Mouse (Mus musculus) layer of hippocampus, adult 9-10 months (tissue): Measurements from ENCODE around the gene Zbtb11.
A peak's percentile ranks its signal among the peaks of the same experiment; 100 is the strongest.
"Not testable (repeated sequence)": the region's sequence is repeated elsewhere in the genome, so short reads cannot be mapped to it uniquely, and the experiment has no call there.

ENCODE experiments used
- DNase-seq: peaks from one replicate; pipeline ENCODE4 v3.0.0; 2022; ENCODE audit warnings: low spot score

Gene Zbtb11

DNA sequence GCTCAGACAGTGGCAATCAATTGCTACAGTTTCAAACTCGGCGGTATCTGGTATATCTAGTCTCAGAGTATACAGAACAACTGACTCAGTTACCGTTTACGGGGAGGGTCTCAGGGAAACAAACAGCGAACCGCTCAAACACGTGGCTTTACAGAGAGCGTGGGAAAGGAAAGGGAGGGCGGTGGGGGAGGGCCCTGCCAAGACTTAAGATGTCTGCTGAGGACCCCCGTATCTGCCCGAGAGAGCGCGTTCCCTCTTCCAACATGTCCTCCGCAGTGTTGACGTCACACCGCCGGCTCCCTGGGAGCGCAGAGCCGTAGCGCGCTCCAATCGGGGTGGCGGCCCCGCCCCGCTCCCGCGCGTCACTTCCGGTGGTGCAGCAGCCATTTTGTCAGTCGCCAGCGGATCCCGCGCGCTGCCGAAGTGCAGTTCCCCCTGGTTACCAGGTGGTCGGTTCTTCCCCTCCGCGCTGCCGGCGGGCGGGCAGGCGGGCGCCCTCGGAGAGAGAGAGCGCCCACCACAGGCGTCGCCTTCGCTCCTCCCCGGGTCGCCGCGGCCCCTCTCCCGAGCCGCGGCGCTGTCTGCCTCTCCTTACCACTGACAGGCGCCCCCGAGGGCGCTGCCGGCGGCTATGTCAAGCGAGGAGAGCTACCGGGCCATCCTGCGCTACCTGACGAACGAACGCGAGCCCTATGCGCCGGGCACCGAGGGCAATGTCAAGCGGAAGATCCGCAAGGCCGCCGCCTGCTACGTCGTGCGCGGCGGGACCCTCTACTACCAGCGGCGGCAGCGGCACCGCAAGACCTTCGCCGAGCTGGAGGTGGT is at the start of gene Zbtb11:
Gene Zbtb11, plus strand, starts transcription at position 453 of the 825 bp plus-strand sequence.
- peak; percentile 93 for DNase-seq

DNA sequence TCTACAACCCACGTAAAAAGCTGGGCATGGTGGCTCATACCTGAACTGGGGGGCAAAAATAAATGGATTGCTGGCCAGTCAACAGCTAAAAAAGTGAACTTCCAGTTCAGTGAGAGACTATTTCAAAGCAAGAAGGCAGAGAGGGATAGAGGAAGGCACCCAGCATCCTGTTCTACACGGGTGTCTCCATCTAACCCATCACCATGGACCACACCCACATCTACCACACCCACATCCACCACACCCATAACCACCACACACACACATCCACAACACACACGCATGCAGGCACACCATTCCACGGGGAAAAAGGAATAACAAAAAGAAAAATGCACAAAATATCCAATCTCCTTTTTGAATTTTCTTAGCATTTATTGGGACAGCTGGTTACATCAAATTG is 49.7 kb upstream of the Zbtb11 start:
- no peak for DNase-seq

DNA sequence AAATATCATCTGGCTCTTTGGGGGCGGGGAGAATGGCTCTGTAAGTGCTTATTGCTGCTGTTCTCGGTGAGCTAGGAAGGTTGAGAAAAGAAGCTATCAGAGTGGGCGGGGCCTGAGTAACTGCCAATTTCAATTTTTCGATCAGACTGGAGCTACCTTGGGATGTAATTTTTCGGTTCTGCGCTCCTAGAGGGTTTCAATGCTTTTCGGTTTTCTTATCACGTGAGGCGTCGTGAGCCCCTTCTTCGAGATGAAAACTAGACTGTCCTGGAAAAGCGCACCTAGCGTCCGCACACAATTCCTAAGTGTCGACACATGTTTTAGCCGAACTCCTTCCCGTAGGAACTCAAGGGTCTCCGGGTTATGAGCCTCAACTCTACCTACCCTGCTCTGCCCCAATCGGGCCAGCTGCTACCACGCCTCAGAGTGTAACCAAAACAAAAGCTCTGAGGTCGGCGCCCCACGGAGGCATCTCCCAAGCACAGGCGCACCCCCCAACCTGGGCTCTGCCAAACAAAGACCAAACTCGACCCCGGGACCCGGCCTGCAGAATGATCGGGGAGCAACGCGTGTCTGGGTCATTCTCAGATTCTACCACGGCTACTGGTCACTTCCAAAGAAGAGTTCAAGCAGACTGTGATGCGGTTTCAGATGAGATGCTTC is 39.9 kb upstream of the Zbtb11 start:
- no peak for DNase-seq

DNA sequence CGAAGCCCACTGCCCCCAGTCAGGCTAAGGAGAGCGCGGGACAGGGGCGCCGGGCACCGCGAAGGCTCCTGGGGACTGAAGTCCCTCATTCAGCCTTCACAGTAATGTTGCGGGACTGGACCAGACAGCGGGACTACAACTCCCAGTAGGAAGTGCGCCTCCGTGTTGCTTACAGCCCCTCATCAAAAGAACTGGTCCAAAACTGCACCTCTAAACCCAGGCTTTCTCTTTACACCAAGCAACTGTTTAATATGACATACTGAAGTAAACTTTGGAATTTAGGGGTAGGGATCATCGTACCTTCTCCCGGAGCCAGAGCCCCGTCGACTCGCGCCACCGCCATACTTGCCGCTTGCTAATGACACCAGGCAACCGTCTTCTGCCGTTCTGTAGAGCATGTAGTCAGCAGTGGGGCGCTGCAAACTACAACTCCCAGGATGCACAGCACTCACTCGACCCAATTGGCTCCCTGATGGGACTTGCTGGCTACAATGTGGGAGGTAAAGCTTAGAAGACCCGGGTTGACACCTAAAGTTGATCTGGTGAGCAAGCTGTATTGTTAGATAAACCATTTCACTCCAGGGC is 39.1 kb upstream of the Zbtb11 start, which contains the start of gene Cep97:
Gene Cep97, minus strand, starts transcription at position 403 of the 585 bp plus-strand sequence.
- DNase-seq, result peak; percentile 96

DNA sequence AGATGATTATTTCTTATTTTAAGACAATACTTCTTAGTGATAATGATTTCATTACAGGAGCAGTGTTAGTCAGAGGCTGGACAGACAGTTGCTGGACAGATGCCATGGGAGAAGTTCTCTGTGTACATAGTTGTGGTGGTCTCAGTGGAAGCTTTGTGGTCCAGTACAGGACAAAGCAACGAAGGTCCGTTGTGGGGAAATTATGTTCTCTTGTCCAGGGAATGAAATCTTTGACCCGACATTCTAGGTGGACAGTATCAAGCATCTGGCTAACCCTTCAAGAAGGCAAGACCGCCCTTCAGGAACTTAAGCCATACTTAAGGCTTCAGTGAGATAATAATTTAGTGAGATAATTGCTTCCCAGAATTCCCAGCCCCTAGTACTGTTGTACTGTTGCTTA is 34.9 kb upstream of the Zbtb11 start:
- no peak for DNase-seq

DNA sequence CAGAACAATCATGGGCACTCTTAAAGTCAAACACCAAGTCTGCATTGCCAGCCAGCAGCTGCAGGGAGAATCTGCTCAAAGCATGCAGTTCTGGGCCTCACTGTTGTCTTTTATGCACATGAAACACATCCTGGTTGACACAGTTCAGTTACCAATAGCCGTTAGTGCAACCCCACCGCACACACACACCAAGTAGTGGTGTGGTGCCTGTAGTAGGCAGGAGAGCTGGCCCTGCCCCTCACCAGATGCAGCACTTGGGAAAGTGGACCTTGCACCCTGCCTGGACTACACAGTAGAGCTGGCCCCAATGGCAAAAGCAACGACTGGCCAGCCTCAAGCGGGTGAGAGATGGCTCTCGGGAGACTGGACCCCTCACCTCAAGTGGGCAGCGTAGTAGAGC is 34.0 kb upstream of the Zbtb11 start:
- DNase-seq, result no peak

DNA sequence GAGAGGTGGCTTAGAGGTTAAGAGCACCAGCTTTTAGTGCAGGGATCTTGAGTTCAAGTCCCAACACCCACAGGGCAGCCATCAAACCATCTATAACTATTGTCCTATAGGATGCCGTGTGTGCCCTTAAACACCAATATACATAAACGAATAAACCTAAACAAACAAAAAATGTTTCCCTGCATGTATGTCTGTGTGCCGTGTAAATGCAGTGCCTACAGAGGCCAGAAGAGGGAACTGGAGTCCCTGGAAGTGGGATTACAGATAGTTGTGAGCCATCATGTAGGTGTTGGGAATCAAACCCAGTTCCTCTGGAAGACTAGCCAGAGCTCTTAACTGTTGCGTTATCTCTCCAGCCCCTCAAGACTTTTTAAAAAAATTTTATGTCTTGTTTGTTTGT is 32.9 kb upstream of the Zbtb11 start:
- no peak for DNase-seq

DNA sequence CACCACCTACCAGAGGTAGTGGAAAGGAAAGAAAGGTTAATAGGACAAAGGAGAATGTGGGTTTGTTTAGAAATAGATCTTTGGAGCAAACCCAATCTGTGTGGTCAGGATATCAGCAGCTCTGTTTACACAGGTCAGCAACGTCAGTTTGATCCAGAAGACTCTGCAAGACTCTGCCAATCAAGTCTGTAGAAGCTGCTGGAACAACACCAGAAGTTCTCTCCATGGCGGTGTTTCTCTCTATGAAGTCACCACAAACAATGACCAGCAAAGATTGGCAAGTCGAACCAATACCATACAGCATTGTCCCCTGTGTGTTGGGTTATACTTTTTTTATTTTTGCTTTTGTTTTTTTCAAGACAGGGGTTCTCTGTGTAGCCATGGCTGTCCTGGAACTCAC is 26.4 kb upstream of the Zbtb11 start:
- DNase-seq, result no peak

DNA sequence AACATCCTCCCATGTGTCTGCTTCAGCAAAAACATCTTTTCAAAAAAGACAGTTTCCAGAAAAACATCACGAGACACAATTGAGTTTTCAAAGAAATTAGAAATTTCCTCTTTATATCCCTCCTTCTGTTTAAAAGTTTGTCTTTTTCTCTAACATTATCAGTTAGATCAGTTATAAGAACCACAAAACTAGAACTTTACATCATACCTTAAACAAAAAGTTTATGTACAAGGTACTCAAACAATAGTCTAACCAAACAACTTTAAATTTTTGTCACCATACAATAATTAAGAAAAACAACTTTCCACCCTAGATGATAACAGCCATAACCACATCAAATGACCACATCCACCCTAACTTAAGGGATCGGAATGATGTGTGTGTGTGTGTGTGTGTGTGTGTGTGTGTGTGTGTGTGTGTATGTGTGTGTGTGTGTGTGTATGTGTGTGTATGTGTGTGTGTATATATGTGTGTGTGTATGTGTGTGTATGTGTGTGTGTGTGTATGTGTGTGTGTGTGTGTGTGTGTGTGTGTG is 25.7 kb upstream of the Zbtb11 start:
- DNase-seq, result not testable (repeated sequence)

DNA sequence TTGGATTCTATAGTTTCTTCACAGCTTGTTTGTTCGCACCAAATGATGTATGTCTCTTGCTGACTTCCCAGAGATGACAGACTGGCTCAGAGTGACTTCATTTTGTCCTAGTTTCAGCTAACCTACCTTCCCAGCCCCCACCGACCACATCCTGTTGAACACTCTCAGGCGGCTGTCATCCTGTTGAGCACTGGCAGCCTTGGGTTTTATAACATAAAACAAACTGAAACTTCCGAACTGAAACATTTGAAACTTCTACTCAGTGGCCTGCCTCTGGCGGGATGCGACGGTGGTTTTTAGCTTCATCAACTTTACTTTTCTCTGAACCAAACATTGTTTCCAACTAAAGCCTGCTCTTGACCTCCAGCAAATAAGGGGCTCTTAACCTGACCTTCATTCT is 24.7 kb upstream of the Zbtb11 start:
- no peak for DNase-seq

DNA sequence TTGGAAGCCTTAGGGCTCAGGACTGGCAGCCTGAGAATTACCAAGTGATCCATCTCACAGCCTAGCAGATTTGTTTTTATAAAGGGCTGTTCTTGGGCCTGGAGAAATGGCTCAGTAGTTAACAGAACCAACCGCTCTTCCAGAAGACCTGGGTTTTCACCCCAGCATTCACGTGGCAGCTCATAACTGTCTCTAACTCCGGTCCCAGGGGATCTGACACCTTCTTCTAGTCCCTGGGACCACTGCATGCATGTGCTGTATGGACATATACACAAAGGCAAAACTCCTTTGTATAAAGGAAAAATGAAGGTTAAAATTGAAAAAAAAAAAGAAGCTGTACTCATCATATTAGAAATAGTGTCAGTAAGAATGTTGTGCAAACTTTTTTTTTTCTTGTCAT is 23.2 kb upstream of the Zbtb11 start:
- DNase-seq, result no peak

DNA sequence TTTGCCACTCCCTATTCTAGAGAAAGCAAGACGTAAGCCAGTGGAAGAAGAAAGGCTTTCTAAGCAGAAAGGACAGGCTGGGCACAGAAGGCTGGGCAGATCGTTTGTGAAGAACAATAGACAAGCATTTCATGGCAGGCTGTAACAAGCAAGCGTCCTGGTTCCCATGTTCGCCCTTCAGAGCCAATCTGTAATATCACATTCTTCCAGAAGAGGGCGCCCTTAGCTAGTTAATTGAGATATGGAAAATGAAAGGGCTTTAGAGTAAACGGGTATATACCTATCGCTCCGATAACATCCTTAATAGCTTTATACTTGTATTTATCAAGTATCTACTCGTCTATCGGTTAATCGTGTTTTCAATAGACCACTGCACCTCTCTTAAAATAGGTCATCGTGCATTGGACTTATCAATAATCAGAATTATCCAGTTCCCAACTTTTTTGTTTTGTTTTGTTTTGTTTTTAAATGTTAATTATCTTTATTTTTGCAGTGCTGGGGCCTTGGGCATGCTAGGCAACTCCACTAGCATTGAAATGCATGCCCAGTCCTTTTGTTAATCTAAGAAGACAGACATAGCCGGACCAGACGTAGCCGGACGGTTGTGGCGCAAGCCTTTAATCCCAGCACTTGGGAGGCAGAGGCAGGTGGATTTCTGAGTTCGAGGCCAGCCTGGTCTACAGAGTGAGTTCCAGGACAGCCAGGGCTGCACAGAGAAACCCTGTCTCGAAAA is 22.6 kb upstream of the Zbtb11 start:
- DNase-seq, result peak; percentile 93

DNA sequence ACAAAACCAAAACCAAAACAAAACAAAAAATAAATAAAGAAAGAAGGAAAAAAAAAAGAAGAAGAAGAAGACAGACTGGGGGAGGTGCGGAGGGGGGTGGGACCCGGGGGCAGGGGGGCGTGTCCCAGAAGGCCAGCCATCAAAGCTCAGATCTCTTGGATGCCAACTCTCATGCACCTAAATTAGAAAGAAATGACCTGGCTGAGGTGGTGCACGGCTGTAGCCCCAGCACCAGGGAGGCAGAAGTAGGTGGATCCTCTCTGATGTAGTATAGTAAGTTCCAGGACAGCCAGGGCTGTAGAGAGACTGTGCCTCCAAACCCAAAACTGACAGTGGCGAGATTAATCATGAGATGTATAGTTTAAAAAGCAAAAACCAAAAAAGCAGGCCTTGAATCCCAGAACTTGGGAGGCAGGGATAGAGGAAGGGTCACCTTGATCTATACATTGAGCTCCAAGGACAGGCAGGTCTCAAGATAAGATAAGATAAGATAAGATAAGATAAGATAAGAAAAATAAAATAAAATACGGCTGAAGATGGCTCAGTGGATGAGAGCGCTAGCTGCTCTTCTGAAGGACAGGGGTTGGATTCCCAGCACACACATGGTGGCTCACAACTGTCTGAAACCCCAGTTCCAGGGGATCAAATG is 21.9 kb upstream of the Zbtb11 start:
- no peak for DNase-seq

DNA sequence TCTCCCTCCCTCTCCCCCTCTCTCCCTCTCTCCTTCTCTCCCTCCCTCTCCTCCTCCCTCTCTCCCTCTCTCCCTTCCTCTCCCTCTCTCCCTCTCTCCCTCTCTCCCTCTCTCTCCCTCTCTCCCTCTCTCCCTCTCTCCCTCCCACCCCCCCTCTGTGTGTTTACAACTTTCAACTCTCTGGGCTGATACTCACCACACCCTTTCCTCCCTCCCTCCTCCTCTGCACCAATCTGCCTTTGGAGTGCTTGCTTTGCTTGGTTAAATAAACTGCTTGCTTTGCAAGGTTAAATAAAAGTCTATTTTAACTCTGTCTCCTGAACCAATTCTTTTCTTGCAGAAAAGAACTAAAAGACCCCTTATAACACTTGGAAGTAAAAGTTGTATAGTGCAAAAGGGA is 20.9 kb upstream of the Zbtb11 start:
- no peak for DNase-seq

DNA sequence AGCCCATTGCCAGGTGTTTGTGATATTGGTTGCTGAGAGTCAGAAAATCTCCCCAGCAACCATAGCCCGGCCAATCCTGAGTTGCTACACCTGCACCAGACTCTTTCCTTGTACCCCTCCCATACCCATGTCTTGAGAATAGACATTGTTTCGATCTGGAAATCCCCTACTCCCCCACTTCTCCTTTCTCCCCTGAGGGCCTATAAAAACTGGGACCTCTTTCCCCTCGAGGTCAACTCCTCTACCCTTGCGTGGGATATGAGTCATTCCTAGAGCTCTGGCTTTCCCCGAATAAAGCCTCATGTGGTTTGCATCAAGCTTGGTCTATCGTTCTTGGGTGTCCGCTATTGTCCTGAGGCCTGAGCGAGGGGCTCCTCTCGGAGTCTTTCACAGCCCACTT is 19.5 kb upstream of the Zbtb11 start:
- DNase-seq, result not testable (repeated sequence)

DNA sequence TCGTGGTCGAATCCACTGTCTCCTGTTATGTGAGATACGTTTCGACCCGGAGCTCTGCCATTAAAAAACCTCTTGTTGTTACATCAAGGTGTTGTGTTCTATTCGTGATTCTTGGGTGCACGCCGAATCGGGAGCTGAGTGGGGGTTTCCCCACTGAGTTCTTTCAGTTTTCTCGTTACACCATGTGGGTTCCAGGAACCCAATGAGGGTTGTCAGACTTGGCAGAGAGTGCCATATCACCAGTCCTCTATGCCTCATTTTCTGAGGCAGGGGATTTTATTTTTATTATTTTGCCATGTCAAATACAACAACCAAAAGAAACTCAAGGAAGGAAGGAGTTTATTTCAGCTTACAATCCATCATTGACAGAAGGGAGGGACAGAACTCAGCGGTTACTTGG is 10.6 kb upstream of the Zbtb11 start:
- not testable (repeated sequence) for DNase-seq

DNA sequence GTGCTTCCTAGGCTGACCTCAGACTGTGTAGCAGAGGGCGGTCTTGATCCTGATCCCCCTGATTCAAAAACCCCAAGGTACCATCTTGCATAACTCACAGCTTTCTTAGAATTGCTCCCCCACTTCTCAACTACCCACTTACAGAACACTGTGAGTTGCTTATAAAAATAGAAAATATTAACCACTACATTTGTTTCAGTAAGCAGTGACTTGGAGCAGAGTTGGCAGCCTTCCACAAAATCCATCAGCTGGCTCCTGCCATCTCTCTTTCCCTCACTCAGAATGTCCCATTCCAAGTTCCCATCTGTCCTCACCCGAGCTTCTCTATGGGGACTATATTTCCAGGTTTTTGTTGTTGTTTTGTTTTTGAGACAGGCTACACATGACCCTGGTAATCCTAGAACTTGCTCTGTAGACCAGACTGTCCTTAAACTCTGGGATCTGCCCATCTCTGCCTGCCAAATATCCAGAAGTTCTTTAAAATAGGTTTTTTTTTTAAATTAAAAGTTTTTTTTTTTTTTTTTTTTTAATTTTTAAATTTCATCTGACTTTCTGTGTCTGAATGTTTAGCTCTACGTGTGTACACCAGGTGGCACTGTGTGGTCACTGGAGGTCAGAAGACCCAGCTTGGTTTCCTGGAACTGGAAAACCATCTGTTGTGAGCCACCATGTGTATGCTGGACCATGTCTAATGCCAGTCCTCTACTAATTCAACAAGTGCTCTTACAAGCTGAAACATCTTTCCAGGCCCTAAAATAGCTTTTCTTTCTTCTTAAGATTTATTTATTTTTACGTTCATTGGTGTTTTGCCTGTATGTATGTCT is 9.3 kb upstream of the Zbtb11 start:
- DNase-seq, result no peak

DNA sequence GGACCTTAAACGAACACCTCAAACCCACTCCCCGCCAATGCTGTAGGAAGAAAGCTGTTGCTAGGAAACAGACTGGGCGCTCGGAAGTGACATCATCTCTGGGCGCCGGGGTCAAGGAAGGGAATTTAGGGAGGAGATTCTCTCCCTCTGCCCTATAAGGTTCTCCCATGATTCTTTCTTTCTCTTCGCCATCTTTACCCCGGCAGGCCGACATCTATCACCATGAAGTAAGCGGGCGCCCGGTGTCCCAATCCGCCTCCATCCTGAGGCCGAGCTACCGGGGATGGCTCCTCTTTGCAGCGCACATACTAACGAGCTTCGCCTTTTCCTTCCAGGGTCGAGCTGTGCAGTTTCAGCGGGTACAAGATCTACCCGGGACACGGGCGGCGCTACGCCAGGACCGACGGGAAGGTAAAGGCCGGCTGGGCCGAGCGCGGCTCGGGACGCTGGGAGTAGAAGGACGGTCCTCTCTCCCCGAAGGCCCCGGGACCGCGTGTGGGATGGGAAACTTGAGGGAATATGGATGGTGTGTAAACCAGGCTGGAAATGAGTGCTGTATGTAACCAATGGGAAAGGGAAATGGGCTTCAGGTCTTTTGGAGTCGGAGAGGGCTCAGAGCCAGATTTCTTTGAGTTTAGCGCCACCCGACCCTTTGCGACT is 7.3 kb upstream of the Zbtb11 start, which contains the start of gene Rpl24:
Gene Rpl24, plus strand, starts transcription at position 64 of the 660 bp plus-strand sequence.
- DNase-seq, result peak; percentile 95

DNA sequence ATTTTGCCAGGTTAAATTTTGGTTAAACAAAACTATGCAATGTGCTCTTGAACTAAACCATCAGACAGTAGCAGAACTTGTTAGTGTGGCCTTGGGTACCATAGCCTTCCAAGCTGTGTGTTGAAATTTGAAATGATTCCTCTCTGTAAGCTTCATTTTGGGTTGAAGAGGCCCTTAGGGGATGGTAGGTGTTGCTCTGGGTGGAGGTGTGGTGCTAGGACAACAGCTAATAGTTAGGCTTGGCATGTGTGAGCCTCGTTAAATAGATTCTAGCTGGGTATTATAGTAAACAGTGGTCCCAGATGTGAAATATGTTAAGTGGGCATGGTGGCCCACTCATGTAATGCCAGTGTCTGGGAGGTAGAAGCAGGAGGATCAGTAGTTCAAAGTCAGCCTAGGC is 6.5 kb upstream of the Zbtb11 start:
- DNase-seq, result no peak

DNA sequence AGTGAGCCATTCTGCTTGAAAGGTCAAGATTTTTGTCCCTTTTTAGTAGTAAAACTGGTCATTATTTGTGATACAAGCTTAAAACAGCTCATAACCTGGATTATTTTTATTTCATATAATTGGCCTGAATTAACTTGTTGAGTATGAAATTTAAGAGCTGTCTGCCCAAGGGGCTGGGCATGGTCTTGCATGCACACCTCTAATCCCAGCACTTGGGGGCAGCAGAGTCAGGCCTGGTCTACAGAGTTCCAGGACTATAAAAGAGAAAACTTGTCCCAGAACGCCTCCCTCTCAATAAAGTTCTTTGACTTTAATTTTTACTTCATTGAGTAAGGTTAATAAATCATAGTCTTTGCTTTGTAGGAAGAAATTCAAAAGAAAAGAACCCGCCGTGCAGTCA is 4.5 kb upstream of the Zbtb11 start:
- no peak for DNase-seq
